Comparison of ENCODE assay signal across 25 mouse cellular contexts in the genomic region with DNA sequence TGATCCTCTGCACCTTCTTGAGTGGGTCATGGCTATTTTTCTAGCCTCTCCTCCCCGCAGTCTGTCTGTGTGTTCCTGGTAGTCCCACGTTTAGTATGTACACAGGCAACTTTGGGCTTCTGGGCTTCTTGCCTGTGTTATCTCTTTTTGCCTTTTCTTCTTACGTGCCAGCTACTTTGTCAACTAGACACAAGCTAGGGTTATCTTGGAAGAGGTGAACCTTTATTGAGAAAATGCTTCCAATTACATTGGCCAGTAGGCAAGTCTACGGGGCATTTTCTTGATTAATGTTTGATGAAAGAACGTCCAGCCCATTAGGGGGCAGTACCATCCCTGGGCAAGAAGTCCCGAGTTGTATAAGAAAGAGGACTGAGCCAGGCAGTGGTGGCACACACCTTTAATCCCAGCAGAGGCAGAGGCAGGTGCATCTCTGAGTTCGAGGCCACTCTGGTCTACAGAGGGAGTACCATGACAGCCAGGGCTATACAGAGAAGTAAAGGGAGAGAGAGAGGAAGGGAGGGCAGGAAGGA. TPM values are rescaled to one million over a fixed set of nuclear protein-coding genes. Genes with fewer than 3 reads are reported as not detected.
DNase-seq lines count a peak whose midpoint lies in the region; ATAC-seq and TF ChIP-seq lines count a peak whose summit lies in the region.
"Had no signal": no experiment of that assay in that cellular context is flagged by ENCODE, and none has a peak within 500 bp of the region (broad histone marks: within the 10 kb centered on the region; RNA-seq: fewer than 3 reads in every experiment).

No protein-coding gene starts in this region.

- TF ChIP-seq EP300 in CH12.LX (IDR thresholded peaks at IDR 0.05; ENCODE audit: low read length) = no peak

- peak; percentile 38; the same call in 1 of the 2 replicates for TF ChIP-seq CTCF in kidney, postnatal 0 days (IDR thresholded peaks at IDR 0.05; ENCODE audit: low read depth)
- TF ChIP-seq CTCF in CH12.LX (conservative IDR thresholded peaks at IDR 0.05 in 1 of 2, IDR thresholded peaks at IDR 0.05 in 1 of 2; ENCODE audit: low read depth in 2 of 2, low read length in 2 of 2) = peak in 1 of 2 experiments; percentile 51; a peak in 2 of 4 replicates

- intact Hi-C loops in gastrocnemius, postnatal 36 days (cut with DNase I) = no loop called here

- TF ChIP-seq RAD21 in CH12.LX (IDR thresholded peaks at IDR 0.05; ENCODE audit: low read depth, low read length) = no peak; the same call in none of the 2 replicates

- H3K79me2 ChIP-seq in CH12.LX (replicated peaks; ENCODE audit: control insufficient read depth, extremely low read depth, insufficient read depth, poor library complexity, severe bottlenecking) = no peaks in the 10 kb centered on the region

- 0 out of 2 replicates have a peak, but pooled peaks cover 3% of the 10 kb centered on the region for H3K4me1 ChIP-seq in hindbrain, embryonic 13.5 days (replicated peaks)
- no peaks in the 10 kb centered on the region for H3K4me1 ChIP-seq in hindbrain, embryonic 12.5 days
- no peaks in the 10 kb centered on the region for H3K4me1 ChIP-seq in kidney, postnatal 0 days (replicated peaks; ENCODE audit: insufficient read depth, low read length)
- peaks cover 4% of the 10 kb centered on the region; the same call in 1 of the 2 replicates for H3K4me1 ChIP-seq in kidney, embryonic 14.5 days (ENCODE audit: control insufficient read depth, insufficient read depth, low read length)
- peaks cover 4 to 11% of the 10 kb centered on the region in 2 experiments; a peak in 3 of 4 replicates for H3K4me1 ChIP-seq in CH12.LX (ENCODE audit: control insufficient read depth in 1 of 2, insufficient read depth in 2 of 2)
- H3K4me1 ChIP-seq: heart, embryonic 15.5 days had no signal

- H3K4me2 ChIP-seq in hindbrain, embryonic 13.5 days = no peak overlapping the region
- no peak overlapping the region for H3K4me2 ChIP-seq in hindbrain, embryonic 12.5 days (replicated peaks)
- no peak overlapping the region for H3K4me2 ChIP-seq in kidney, postnatal 0 days (ENCODE audit: low read length)
- no peak overlapping the region for H3K4me2 ChIP-seq in kidney, embryonic 14.5 days (replicated peaks; ENCODE audit: low read depth, low read length)
- H3K4me2 ChIP-seq in CH12.LX (ENCODE audit: insufficient read depth, low read depth, poor library complexity, severe bottlenecking) = peak overlapping the region; percentile 26
- H3K4me2 ChIP-seq: heart, embryonic 15.5 days; midbrain, embryonic 11.5 days had no signal

- H3K36me3 ChIP-seq in hindbrain, embryonic 13.5 days = no peaks in the 10 kb centered on the region
- H3K36me3 ChIP-seq in hindbrain, embryonic 12.5 days = no peaks in the 10 kb centered on the region
- H3K36me3 ChIP-seq in kidney, postnatal 0 days (ENCODE audit: insufficient read depth, low read length) = no peaks in the 10 kb centered on the region
- H3K36me3 ChIP-seq in kidney, embryonic 14.5 days (ENCODE audit: control insufficient read depth, insufficient read depth, low read length) = no peaks in the 10 kb centered on the region; the same call in 1 of the 2 replicates
- no peaks in the 10 kb centered on the region for H3K36me3 ChIP-seq in CH12.LX (replicated peaks in 1 of 2; ENCODE audit: control insufficient read depth in 1 of 2, insufficient read depth in 1 of 2, low read length in 1 of 2)
- H3K36me3 ChIP-seq: G1E; heart, embryonic 15.5 days had no signal

- TF ChIP-seq POLR2A in CH12.LX (IDR thresholded peaks at IDR 0.05; ENCODE audit: low read depth, low read length) = no peak

- ATAC-seq in hindbrain, embryonic 13.5 days (ENCODE audit: low FRiP score) = 0 out of 2 replicates have a peak, but pooled peaks have one; percentile 49
- ATAC-seq in hindbrain, embryonic 12.5 days (ENCODE audit: low FRiP score) = no peak
- ATAC-seq in kidney, postnatal 0 days (replicated peaks; ENCODE audit: low FRiP score, low read depth) = no peak
- no peak for ATAC-seq in kidney, embryonic 14.5 days (ENCODE audit: low FRiP score, low TSS enrichment)
- ATAC-seq: CD4-positive, CD25-positive, alpha-beta regulatory T cell, adult 4 months; forebrain, embryonic 16.5 days; hindbrain, postnatal 0 days had no signal

- no peak for DNase-seq in kidney, postnatal 0 days (ENCODE audit: low spot score)
- no peak for DNase-seq in CH12.LX (ENCODE audit: extremely low read depth)
- peak; percentile 13 for DNase-seq in large intestine, adult 2 months (ENCODE audit: low read depth, low spot score)
- DNase-seq in gastrocnemius, postnatal 36 days = no peak
- DNase-seq: adrenal gland, postnatal 36 days; cerebellum, adult 11-12 months; cerebellum, postnatal 14 days; embryo, embryonic 11 days; gastrocnemius, adult 2 months; heart, adult 18-20 months; heart, postnatal 4 days; layer of hippocampus, postnatal 36 days; lung, adult 18-20 months; right cerebral cortex, adult 18-20 months; thymus, postnatal 25 days had no signal

- H3K27me3 ChIP-seq in hindbrain, embryonic 13.5 days = no peaks in the 10 kb centered on the region
- H3K27me3 ChIP-seq in hindbrain, embryonic 12.5 days = no peaks in the 10 kb centered on the region
- no peaks in the 10 kb centered on the region for H3K27me3 ChIP-seq in kidney, postnatal 0 days (ENCODE audit: insufficient read depth, low read length)
- no peaks in the 10 kb centered on the region for H3K27me3 ChIP-seq in kidney, embryonic 14.5 days (ENCODE audit: control insufficient read depth, insufficient read depth, low read length)
- peaks cover 1% of the 10 kb centered on the region for H3K27me3 ChIP-seq in CH12.LX (replicated peaks)
- H3K27me3 ChIP-seq: heart, embryonic 15.5 days had no signal

- H3K4me3 ChIP-seq in hindbrain, embryonic 13.5 days = no peak overlapping the region
- no peak overlapping the region for H3K4me3 ChIP-seq in hindbrain, embryonic 12.5 days
- H3K4me3 ChIP-seq in kidney, postnatal 0 days (replicated peaks; ENCODE audit: low read depth, low read length) = no peak overlapping the region
- H3K4me3 ChIP-seq in kidney, embryonic 14.5 days (ENCODE audit: low read length) = no peak overlapping the region
- H3K4me3 ChIP-seq in CH12.LX (replicated peaks in 1 of 3; ENCODE audit: low read depth in 2 of 3, low read length in 2 of 3, poor library complexity in 1 of 3) = no peak overlapping the region
- H3K4me3 ChIP-seq: gastrocnemius, adult 2 months; heart, embryonic 15.5 days had no signal

- no peaks in the 10 kb centered on the region for H3K9me3 ChIP-seq in hindbrain, embryonic 13.5 days
- no peaks in the 10 kb centered on the region for H3K9me3 ChIP-seq in hindbrain, embryonic 12.5 days (replicated peaks)
- H3K9me3 ChIP-seq in kidney, postnatal 0 days (replicated peaks; ENCODE audit: low read length) = no peaks in the 10 kb centered on the region
- H3K9me3 ChIP-seq in kidney, embryonic 14.5 days (ENCODE audit: control insufficient read depth, low read length) = no peaks in the 10 kb centered on the region
- no peaks in the 10 kb centered on the region for H3K9me3 ChIP-seq in CH12.LX (replicated peaks; ENCODE audit: low read length)
- H3K9me3 ChIP-seq: G1E; heart, embryonic 15.5 days had no signal

- no peak overlapping the region for H3K9ac ChIP-seq in hindbrain, embryonic 13.5 days
- no peak overlapping the region for H3K9ac ChIP-seq in hindbrain, embryonic 12.5 days
- H3K9ac ChIP-seq in kidney, postnatal 0 days (ENCODE audit: low read depth, low read length) = no peak overlapping the region
- no peak overlapping the region for H3K9ac ChIP-seq in kidney, embryonic 14.5 days (ENCODE audit: low read depth, low read length)
- peak overlapping the region; percentile 36; the same call in 1 of the 2 replicates for H3K9ac ChIP-seq in CH12.LX (ENCODE audit: insufficient read depth, low read depth)
- H3K9ac ChIP-seq: heart, embryonic 15.5 days had no signal

- H3K27ac ChIP-seq in hindbrain, embryonic 13.5 days = no peak overlapping the region
- no peak overlapping the region for H3K27ac ChIP-seq in hindbrain, embryonic 12.5 days
- H3K27ac ChIP-seq in kidney, postnatal 0 days = no peak overlapping the region
- no peak overlapping the region for H3K27ac ChIP-seq in kidney, embryonic 14.5 days (ENCODE audit: low read depth, low read length)
- no peak overlapping the region for H3K27ac ChIP-seq in CH12.LX (ENCODE audit: insufficient read depth, low read depth)
- H3K27ac ChIP-seq: gastrocnemius, adult 2 months; heart, embryonic 15.5 days; hindbrain, postnatal 0 days; macrophage had no signal

- in situ Hi-C loops in CH12.LX (cut with MboI; ENCODE audit: low pct_ligation_motif_present, low pct_unique_long_range_greater_than_20kb, low sequenced_read_pairs) = loop anchor here (25.0 kb wide), 1 partner anchor 358 kb away; no protein-coding TSS in a partner anchor

- WGBS in hindbrain, embryonic 13.5 days = 77% methylated on average over 7 of the region's 7 CpGs
- WGBS in hindbrain, embryonic 12.5 days = 77% methylated on average over 7 of the region's 7 CpGs
- 74% methylated on average over 7 of the region's 7 CpGs for WGBS in kidney, postnatal 0 days
- WGBS in kidney, embryonic 14.5 days = 78% methylated on average over 7 of the region's 7 CpGs
- whole genome bisulfite sequencing in large intestine, adult 2 months = 34% methylated on average over 7 of the region's 7 CpGs

- dilution Hi-C loops in CH12.LX (cut with MboI; ENCODE audit: extremely low pct_ligation_motif_present, extremely low pct_unique_long_range_greater_than_20kb, low sequenced_read_pairs) = no loop called here

TF ChIP-seq in CH12.LX, 34 proteins besides CTCF, POLR2A, EP300 and RAD21:
- no peak for TF ChIP-seq USF2 (conservative IDR thresholded peaks at IDR 0.05; ENCODE audit: low read depth, low read length)
- TF ChIP-seq E2F4 (IDR thresholded peaks at IDR 0.05; ENCODE audit: insufficient replicate concordance, low read depth, low read length) = no peak
- no peak for TF ChIP-seq ETS1 (conservative IDR thresholded peaks at IDR 0.05; ENCODE audit: low read depth, low read length)
- TF ChIP-seq HCFC1 (IDR thresholded peaks at IDR 0.05; ENCODE audit: low read depth, low read length) = no peak
TF ChIP-seq in CH12.LX: peak in this region for 0.

RNA-seq across cellular contexts. Expression of a gene that starts 18.5 kb away (rescaled TPM):
- 28.3 and 30.6 TPM in 2 replicates for polyA plus RNA-seq in hindbrain, embryonic 13.5 days (2015; fragmentation: Nextera tagmentation; extraction: Ambion mirVana)
- 36.1 and 37.6 TPM in 2 replicates for polyA plus RNA-seq in hindbrain, embryonic 12.5 days (2016; fragmentation: Nextera tagmentation; extraction: Ambion mirVana)
- 27.4 and 28.2 TPM in 2 replicates for polyA plus RNA-seq in kidney, postnatal 0 days (2015; fragmentation: Nextera tagmentation; extraction: Ambion mirVana)
- polyA plus RNA-seq in kidney, embryonic 14.5 days (2014; fragmentation: Nextera tagmentation; extraction: Ambion mirVana) = 23.0 and 35.8 TPM in 2 replicates
- total RNA-seq in CH12.LX (2012; rRNA removed) (15.7 and 18.1 TPM in 2 replicates), CH12.LX (2014; rRNA removed) (40.8 and 42.5 TPM in 2 replicates)
- polyA plus RNA-seq in CH12.LX (2012; ENCODE audit: insufficient read length, low read depth) = 25.7 and 33.5 TPM in 2 replicates
- polyA plus RNA-seq in large intestine, adult 2 months (2012; rRNA removed) = 15.6 and 21.8 TPM in 2 replicates
- 10 to 100 TPM; 37.0 to 37.4 TPM for total RNA-seq in gastrocnemius, postnatal 36 days (2021)
